Mouse (Mus musculus): Measurements from ENCODE around the gene Mmgt2. TPM values are rescaled to one million over a fixed set of nuclear protein-coding genes. Genes with fewer than 3 reads are reported as not detected.

Gene Mmgt2
- polyA plus RNA-seq, 1 experiment: 29.1 TPM

DNA sequence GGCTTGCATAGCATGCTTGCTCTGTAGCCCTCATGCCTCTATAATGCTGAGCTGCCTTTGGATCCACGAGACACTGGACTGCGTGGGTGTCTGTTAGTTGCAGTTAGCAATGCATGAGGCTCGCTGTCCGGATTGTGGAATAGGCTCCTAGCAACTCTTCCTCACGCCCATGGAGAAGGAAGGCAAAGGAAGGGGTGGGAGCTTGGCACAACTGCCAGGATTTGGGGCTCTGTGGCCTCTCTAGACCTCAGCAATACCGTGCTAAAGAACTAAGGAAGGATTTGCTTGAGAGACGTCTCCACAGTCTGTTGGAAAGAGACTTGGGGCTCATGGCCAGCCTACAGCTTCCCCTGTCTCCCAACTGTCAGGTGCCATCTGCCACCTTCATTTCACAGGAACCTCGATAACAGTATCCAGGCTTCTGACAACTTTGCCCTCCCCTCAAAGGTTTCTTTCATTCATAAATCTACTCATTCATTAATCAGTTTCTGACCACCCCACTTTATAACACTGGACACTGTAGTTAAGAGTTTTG, 33.5 kb upstream of the Mmgt2 start:
- Histone ChIP-seq H3K4me3 (ENCODE audit: insufficient read depth, poor library complexity, severe bottlenecking) (no peak overlapping the region), H3K27me3 (ENCODE audit: control insufficient read depth, insufficient read depth, insufficient read length) (no peaks in the 10 kb centered on the region), H3K79me3 (ENCODE audit: low read depth) (no peaks in the 10 kb centered on the region), H3K79me2 (ENCODE audit: control insufficient read depth, insufficient read depth) (no peaks in the 10 kb centered on the region), H3ac (ENCODE audit: control insufficient read depth, insufficient read length, low read depth) (no peak overlapping the region), H3K36me3 (ENCODE audit: control insufficient read depth, insufficient read depth) (no peaks in the 10 kb centered on the region)
- no peak for TF ChIP-seq CEBPB (IDR thresholded peaks at IDR 0.05; ENCODE audit: low read depth)
- no peak for TF ChIP-seq FOSL1 (IDR thresholded peaks at IDR 0.05; ENCODE audit: insufficient read depth, low read length, poor library complexity, severe bottlenecking)
- no peak for TF ChIP-seq CTCF (IDR thresholded peaks at IDR 0.05; ENCODE audit: control insufficient read depth, insufficient read depth, insufficient read length)
- TF ChIP-seq MYOD1 (IDR thresholded peaks at IDR 0.05; ENCODE audit: control insufficient read depth, insufficient read length, low read depth): no peak

DNA sequence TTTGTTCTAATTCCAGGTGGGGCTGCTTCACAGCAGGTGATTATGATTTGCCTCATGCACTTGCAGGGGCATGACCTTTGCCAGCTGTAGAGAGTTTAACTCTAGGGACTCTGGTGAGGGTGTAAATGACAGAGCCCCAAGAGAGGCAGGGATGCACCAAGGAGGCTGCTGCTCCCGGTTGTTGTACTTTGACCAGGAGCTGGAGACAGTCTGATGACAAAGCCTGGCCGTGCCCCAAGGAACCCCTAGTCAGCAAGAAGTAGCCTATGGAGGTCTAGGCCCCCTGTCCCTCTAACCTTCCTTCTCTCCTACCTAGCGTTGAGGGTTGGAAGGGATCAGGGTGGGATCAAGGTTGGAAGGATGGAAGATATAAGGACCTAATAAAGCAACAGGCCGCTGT, 33.0 kb upstream of the Mmgt2 start:
- H3K79me3 ChIP-seq (ENCODE audit: low read depth): no peaks in the 10 kb centered on the region
- H3K4me3 ChIP-seq (ENCODE audit: insufficient read depth, poor library complexity, severe bottlenecking): no peak overlapping the region
- H3K36me3 ChIP-seq (ENCODE audit: control insufficient read depth, insufficient read depth): no peaks in the 10 kb centered on the region
- TF ChIP-seq CEBPB (IDR thresholded peaks at IDR 0.05; ENCODE audit: low read depth) (no peak), MYOG (IDR thresholded peaks at IDR 0.05; ENCODE audit: control insufficient read depth, extremely low read depth, insufficient read length) (no peak), CTCF (IDR thresholded peaks at IDR 0.05; ENCODE audit: control insufficient read depth, insufficient read depth, insufficient read length) (no peak), USF1 (IDR thresholded peaks at IDR 0.05; ENCODE audit: low read depth) (no peak), MYOD1 (IDR thresholded peaks at IDR 0.05; ENCODE audit: control insufficient read depth, insufficient read length, low read depth) (no peak), FOSL1 (IDR thresholded peaks at IDR 0.05; ENCODE audit: insufficient read depth, low read length, poor library complexity, severe bottlenecking) (no peak), MAX (IDR thresholded peaks at IDR 0.05) (no peak)
- no peak overlapping the region for H3ac ChIP-seq (ENCODE audit: control insufficient read depth, insufficient read length, low read depth)
- no peaks in the 10 kb centered on the region for H3K79me2 ChIP-seq (ENCODE audit: control insufficient read depth, insufficient read depth)
- H3K27me3 ChIP-seq (ENCODE audit: control insufficient read depth, insufficient read depth, insufficient read length): no peaks in the 10 kb centered on the region

DNA sequence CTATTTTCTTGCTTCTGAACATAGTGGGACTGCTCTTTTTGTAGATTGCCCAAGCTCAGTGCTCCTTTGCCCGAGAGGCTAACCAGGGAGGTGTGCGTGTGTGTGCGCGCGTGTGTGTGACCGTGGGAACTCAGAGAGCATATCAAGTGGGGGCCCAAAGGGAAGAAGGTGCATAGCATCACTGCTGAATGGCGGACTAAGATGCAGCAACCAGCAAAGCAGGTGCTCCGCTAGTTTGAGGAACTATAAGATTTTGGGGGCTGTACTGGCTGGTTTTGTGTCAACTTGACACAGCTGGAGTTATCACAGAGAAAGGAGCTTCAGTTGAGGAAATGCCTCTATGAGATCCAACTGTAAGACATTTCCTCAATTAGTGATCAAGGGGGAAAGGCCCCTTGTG, 27.4 kb upstream of the Mmgt2 start:
- Histone ChIP-seq H3K36me3 (ENCODE audit: control insufficient read depth, insufficient read depth) (peaks cover 3% of the 10 kb centered on the region), H3K79me2 (ENCODE audit: control insufficient read depth, insufficient read depth) (no peaks in the 10 kb centered on the region), H3ac (ENCODE audit: control insufficient read depth, insufficient read length, low read depth) (no peak overlapping the region), H3K4me3 (ENCODE audit: insufficient read depth, poor library complexity, severe bottlenecking) (no peak overlapping the region), H3K27me3 (ENCODE audit: control insufficient read depth, insufficient read depth, insufficient read length) (no peaks in the 10 kb centered on the region), H3K79me3 (ENCODE audit: low read depth) (peaks cover 1% of the 10 kb centered on the region)
- TF ChIP-seq CTCF (IDR thresholded peaks at IDR 0.05; ENCODE audit: control insufficient read depth, insufficient read depth, insufficient read length): no peak
- no peak for TF ChIP-seq MYOD1 (IDR thresholded peaks at IDR 0.05; ENCODE audit: control insufficient read depth, insufficient read length, low read depth)
- TF ChIP-seq MYOG (IDR thresholded peaks at IDR 0.05; ENCODE audit: control insufficient read depth, extremely low read depth, insufficient read length): no peak

GRCm38 (mm10) chr11:62621586-62622283, 26.7 kb upstream of the Mmgt2 start:
- no peaks in the 10 kb centered on the region for H3K27me3 ChIP-seq (ENCODE audit: control insufficient read depth, insufficient read depth, insufficient read length)
- H3K79me3 ChIP-seq (ENCODE audit: low read depth): peaks cover 1% of the 10 kb centered on the region

GRCm38 (mm10) chr11:62622850-62623249, 25.6 kb upstream of the Mmgt2 start:
- H3K79me3 ChIP-seq (ENCODE audit: low read depth): peaks cover 1% of the 10 kb centered on the region
- no peak for TF ChIP-seq CTCF (IDR thresholded peaks at IDR 0.05; ENCODE audit: control insufficient read depth, insufficient read depth, insufficient read length)
- no peak for TF ChIP-seq FOSL1 (IDR thresholded peaks at IDR 0.05; ENCODE audit: insufficient read depth, low read length, poor library complexity, severe bottlenecking)
- TF ChIP-seq CEBPB (IDR thresholded peaks at IDR 0.05; ENCODE audit: low read depth): no peak
- TF ChIP-seq MAX (IDR thresholded peaks at IDR 0.05): no peak
- TF ChIP-seq MYOG (IDR thresholded peaks at IDR 0.05; ENCODE audit: control insufficient read depth, extremely low read depth, insufficient read length): no peak
- TF ChIP-seq USF1 (IDR thresholded peaks at IDR 0.05; ENCODE audit: low read depth): no peak
- TF ChIP-seq MYOD1 (IDR thresholded peaks at IDR 0.05; ENCODE audit: control insufficient read depth, insufficient read length, low read depth): no peak
- H3K36me3 ChIP-seq (ENCODE audit: control insufficient read depth, insufficient read depth): peaks cover 3% of the 10 kb centered on the region
- no peak overlapping the region for H3ac ChIP-seq (ENCODE audit: control insufficient read depth, insufficient read length, low read depth)
- H3K79me2 ChIP-seq (ENCODE audit: control insufficient read depth, insufficient read depth): no peaks in the 10 kb centered on the region
- no peak overlapping the region for H3K4me3 ChIP-seq (ENCODE audit: insufficient read depth, poor library complexity, severe bottlenecking)
- H3K27me3 ChIP-seq (ENCODE audit: control insufficient read depth, insufficient read depth, insufficient read length): no peaks in the 10 kb centered on the region

More at GRCm38 (mm10) chr11:62621586-62622283, 26.7 kb upstream of the Mmgt2 start:
- peaks cover 3% of the 10 kb centered on the region for H3K36me3 ChIP-seq (ENCODE audit: control insufficient read depth, insufficient read depth)
- H3ac ChIP-seq (ENCODE audit: control insufficient read depth, insufficient read length, low read depth): no peak overlapping the region
- H3K79me2 ChIP-seq (ENCODE audit: control insufficient read depth, insufficient read depth): no peaks in the 10 kb centered on the region
- TF ChIP-seq MYOG (IDR thresholded peaks at IDR 0.05; ENCODE audit: control insufficient read depth, extremely low read depth, insufficient read length) (no peak), CTCF (IDR thresholded peaks at IDR 0.05; ENCODE audit: control insufficient read depth, insufficient read depth, insufficient read length) (no peak), USF1 (IDR thresholded peaks at IDR 0.05; ENCODE audit: low read depth) (no peak), FOSL1 (IDR thresholded peaks at IDR 0.05; ENCODE audit: insufficient read depth, low read length, poor library complexity, severe bottlenecking) (no peak), MYOD1 (IDR thresholded peaks at IDR 0.05; ENCODE audit: control insufficient read depth, insufficient read length, low read depth) (no peak), CEBPB (IDR thresholded peaks at IDR 0.05; ENCODE audit: low read depth) (no peak), MAX (IDR thresholded peaks at IDR 0.05) (no peak)
- no peak overlapping the region for H3K4me3 ChIP-seq (ENCODE audit: insufficient read depth, poor library complexity, severe bottlenecking)

Measured in C2C12 (cell line).